Mouse (Mus musculus): Measurements from ENCODE around the gene Ncdn.

The Ncdn gene

DNA sequence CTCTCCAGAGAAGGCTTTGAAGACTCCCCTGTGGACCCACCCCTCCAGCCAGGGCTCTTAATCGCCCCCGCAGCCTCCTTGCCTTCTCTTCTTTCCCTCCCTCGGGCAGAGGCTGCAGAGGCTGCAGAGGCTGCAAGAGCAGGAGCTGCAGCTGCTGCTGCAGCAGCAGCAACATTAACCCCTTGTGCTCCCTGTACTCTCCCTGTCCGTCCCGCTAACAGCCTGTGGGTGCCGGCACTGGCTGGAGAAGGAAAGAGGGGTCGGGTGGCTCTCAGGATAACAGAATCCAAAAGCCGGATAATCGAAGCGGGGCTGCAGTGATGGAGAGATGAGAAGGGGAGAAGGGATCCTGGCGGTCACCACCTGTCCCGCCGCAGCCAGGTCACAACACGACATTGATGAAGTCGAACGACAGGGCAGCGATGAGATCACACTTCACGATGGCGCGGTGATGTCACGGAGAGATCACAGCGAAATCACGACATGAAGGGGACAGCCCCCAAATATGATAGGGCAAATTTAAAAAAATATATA lies 563 bp downstream of the Ncdn start:
- WGBS, result under 1% methylated on average over 23 of the region's 23 CpGs

DNA sequence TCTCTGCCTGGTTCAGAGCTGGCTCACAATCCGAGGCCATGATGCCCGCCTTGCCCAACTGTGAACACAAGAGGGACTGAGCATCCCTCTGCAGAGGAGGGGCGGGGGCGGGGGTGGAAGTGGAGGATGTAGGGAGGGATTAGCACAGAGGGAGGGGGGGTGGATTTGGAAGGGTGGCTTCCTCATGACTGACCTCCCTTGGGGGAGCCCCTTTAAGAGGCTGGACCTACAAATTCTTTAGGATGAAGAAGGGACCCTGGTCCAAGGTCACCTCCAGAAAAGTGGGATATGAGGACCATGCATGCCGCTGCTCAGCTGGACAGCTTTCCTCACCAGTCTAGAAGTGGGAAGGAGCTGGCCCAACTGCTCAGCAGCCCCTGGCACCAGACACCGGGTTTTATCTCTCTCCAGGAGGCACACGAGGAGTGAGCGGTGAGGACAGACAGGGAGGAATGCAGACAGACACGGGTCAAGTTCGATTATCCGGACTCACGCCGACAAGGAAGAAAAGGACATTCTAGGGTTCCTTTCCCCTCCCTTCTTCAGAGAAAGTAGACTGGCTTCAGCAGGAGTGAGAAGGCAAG lies 1.1 kb downstream of the Ncdn start:
- WGBS, result 3% methylated on average over 13 of the region's 13 CpGs

DNA sequence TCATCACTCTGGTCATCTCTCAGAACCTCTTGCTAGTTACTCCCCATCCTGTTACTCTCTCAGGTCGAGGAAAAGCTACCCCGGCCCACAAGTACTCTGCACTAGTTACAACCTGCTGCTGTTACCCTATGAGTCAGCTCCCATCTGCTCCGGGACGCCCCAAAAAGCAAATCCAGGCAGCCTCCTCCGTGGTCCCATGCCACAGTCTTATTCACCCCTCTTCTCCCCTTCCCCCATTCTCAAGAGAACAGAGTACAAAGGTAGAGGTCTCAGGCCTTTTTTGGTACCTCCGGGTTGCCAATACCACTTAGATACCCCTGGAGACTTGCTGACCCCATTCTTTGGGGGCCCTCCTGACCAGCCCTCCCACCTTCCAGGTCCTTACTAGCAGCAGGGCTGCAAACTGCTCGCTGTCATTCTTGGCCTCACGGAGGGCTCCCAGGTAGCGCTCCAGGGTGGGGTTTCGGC lies 1.6 kb downstream of the Ncdn start:
- 39% methylated on average over 10 of the region's 10 CpGs for WGBS

DNA sequence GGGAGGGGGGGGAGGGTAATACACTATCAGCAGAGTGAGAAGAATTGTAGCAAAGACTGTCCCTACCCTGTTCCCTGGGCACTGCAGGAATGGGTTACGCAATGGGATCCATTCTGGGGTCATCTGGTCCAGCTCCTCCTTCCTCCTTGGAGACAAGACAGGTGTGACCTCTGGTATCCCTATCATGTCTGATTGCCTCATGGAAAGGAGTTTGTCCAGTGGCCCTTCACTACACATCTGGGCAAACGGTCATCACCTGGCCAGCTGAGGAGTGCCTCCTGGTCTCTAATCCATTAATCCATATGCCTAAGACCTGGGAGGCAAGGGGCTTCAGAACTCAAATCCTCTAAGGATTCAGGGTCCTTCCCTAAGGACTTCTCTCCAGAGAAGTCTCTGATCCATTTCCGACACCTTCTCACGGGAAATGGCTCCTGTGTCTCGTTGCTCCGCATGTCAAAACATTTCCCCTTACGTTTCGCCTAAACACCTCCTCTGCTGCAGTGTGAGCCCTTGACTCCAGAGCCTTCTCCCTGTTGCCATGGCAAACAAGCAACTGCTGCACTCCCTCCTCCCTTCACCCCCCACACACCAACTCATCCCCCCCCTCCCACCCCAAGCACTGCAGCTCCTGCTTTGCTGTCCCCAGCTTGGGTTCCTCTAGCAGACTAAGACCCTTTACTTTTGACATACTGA lies 2.2 kb downstream of the Ncdn start:
- 50% methylated on average over 8 of the region's 8 CpGs for WGBS

DNA sequence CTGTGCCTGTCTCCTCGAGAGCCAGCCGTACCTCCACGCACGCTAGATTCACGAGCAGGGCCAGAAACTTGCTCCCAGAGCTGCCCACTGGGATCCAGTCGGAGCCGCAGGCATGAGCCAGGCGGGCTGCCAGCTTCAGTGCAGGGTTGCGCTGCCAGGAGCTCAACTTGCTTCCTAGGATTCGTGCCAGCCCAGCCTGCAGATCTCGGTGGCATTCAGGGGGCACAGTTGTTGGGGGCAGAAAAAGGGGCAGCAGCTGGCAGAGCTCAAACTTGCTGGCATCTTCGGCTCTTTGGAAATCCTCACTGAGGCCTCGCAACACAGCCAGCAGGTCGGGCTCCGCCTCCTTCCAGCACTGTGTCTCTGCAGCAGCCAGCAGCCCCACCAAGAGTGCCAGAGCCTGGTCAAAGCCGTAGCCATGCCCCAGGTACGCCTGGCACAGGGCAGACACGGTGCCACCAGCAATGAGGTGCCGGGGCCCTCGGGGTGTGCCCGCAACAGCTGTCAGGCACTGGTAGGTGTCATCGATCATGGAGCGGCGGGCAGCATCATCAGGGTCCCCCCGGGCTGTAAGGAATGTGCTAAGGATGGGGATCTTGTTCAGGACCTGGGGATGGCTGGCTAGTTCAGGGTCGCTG lies 3.1 kb downstream of the Ncdn start:
- WGBS, result 19% methylated on average over 26 of the region's 26 CpGs

DNA sequence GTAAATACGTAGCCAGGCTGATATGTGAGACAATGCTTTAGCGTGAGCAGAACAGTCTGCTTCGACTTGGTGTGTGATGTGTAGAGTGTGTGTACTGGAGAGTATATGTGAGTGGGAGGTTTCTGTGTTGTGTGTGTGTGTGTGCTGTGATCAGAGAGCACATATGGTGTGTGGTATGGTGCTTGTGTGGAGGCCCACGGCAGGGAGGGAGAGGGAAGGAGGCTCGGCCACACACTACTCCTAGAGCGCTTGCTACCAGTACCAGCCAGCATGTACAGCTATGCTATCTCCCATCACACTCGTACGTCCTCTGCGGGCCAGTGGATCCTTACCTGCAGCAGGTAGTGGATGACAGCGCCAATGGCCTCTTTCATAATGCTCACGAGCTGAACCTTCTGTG lies 3.7 kb downstream of the Ncdn start:
- WGBS, result 41% methylated on average over 11 of the region's 11 CpGs

DNA sequence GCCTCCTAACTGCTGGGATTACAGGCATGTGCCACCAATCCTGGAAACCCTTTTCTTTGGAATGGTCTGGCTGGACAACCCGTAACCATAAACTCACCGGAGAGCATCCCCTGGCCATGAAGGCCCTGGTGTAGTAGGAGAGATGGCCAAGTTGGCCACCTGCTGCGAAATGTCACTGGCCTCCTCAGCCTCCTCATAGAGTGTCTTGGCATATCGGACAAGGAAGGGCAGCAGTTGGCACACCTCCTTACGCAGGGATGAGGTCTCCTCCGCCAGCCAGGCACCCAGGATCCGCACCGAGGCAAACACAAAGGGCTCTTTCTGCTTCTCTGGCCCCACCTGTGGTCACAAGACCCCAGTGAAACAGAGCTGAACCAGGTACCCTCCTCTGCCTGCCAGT lies 4.9 kb downstream of the Ncdn start:
- 70% methylated on average over 8 of the region's 8 CpGs for WGBS

DNA sequence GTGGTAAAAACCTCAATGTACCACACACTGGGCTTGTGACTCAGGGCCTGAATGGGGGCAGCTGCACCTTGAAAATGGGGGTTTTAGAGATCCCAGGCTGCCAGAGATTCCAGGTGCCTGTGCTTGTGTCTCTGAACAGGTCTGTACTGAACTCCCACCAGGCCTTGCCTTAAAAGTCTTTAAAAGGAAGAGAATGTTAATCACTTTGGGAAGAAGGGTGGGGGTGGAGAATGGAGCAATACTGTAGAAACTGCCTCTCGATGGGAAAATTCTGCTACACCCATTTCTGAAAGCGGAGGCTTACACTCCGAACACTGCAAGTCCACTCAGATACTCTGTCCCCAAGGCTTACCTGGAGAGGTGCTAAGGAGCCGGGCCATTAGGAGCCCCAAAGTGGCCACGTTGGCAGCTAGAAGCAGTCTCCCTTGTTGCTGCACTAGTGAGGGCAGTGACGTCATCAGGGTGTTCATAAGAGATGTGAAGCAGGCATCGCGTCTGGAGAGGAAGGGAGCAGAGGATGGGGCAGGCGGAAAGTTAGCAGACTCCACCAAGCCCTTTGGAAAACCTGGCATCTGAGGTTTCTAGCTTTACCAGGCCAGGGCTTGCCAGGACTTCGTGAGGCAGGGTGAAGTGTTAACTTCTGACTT lies 6.9 kb downstream of the Ncdn start:
- 50% methylated on average over 10 of the region's 10 CpGs for WGBS

DNA sequence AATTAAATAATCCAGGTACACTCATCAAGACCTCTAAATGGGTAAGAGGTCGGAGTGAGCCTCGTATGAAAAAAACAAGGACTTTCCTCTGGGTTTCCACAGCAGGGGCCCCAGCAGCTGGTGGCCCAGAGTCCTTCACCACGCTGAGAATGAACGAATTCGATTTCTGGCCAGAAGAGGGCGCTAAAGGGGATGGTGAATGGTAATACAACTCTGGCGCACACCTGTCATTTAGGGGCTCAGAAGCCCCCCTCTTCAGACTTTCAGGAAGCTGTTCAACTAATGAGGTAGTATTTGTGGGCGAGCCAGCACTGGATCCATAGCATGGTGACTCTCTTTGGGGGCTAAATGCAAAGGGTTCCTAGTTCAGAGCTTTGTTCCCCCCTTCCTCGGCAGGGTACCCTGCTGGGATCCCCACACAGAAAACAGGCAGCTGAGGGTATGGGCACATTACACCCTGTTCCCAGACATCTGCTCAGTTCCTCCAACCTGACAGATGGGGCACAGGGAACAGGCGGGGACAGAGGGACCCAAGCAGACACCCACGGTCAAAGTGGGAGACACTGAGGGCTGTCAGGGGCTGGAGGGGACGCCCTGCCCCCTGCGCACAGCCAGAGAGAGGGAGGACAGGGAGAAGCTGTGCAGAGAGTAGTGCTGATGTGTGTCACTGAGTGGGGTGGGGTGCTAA lies 7.6 kb downstream of the Ncdn start:
- 32% methylated on average over 13 of the region's 13 CpGs for WGBS

DNA sequence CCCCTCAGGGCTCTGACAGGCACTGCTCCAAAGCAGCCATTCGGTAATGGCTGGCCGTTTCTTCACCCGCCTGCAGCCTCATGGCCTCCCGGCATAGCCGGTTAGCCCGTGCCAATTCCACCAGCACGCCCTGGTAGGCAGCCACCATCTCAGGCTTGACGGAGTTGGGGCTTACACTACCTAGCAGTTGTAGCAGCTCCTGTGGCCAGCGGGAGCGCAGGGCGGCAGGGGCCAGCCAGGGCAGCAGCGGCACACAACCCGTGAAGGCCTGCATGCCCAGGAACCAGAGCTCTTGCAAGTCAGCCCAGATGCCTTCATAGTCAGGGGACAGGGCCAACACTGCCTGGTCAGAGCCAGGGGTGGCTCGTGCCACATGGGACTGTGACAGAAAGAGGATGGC lies 8.4 kb downstream of the Ncdn start:
- 83% methylated on average over 14 of the region's 14 CpGs for WGBS

DNA sequence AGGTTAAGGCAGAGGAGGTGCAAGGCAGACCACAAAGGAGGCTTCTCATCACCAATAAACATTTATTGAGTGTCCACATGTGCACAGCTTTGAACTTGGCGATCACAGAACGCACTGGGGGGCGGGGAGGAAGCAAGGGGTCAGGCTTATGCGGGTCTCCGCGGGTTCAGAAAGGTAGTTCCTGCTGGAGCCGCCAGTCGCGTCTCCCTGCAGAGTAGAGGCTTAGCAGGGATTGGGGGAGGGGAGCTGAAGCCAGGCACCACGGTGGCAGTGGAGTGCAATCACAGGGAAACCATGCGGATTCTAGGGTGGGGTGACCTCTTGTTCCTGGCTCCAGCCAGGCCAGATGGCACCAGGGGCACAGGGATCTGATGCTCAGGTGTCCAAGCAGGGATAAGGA lies 9.5 kb downstream of the Ncdn start:
- 38% methylated on average over 11 of the region's 11 CpGs for whole genome bisulfite sequencing

DNA sequence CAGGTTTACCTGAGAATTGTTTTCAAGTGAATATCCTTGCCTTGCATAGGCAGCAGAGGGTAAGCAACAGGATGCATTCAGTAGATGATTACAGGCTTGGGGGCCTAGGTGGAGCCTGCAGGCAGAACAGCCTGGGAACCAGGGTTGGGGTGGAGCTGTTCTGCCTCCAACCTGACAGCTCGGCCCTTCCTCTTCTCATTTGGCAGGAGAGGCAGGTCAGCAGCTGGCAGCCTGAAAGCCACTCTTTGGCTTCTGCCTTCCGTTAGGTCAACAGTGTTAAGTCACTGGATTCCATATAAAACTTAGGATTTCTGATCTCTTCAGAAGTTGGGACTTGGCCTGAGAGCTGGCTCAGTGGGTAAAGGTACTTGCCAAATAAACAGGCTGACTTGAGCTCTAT lies 10.3 kb downstream of the Ncdn start:
- WGBS, result 56% methylated on average over 2 of the region's 2 CpGs

DNA sequence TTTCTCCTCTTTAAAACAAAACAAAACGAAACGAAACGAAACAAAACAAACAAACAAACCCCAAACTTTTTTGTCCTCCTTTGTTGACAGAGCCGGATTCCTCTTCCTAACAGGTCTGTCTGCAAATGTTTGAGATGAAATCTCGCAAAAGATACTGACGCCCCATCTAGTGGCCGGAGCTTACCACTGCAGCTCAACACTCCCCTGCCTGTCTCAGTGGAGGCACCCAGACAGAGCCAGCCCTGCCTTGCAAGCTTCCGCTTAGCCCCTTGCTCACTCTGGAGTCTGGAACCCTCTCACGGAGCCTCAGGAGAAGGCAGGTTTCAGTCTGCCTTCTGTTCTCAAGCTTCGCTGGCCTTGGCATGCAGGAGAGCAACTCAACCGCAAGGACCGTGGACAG lies 11.8 kb downstream of the Ncdn start:
- 2% methylated on average over 12 of the region's 12 CpGs for WGBS

DNA sequence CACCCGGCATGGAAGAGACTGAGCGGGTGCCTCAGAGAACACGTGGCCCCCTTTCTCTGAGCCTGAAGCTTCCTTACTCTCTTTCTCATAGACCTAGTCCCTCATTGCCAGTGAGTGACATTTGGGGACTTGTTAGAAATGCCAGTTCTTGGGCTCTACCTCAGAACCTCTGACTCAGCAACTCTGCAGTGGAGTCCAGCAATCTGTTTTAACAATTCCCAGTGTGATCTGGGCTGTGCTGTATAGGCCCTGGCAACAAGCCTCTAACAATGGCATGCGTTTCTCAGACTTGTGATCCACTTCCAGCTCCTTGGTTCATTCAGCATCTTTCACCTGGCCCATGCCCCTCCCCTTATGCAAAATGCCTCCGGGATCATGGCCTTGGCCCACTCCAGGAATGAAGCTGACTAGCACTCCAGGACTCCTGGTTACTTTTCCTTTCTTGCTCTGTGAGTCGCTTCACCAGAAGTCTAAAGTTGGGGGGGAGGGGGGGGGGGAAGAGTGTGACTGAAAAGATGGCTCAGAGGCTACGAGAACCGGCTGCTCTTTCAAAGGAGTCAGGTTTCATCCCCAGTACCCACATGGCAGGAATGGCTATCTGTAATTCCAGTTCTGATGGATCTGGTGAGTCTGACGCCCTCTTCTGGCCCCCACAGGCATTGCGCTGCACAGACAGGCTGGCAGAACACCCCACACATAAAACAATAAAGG lies 13.1 kb downstream of the Ncdn start:
- 40% methylated on average over 10 of the region's 10 CpGs for WGBS

DNA sequence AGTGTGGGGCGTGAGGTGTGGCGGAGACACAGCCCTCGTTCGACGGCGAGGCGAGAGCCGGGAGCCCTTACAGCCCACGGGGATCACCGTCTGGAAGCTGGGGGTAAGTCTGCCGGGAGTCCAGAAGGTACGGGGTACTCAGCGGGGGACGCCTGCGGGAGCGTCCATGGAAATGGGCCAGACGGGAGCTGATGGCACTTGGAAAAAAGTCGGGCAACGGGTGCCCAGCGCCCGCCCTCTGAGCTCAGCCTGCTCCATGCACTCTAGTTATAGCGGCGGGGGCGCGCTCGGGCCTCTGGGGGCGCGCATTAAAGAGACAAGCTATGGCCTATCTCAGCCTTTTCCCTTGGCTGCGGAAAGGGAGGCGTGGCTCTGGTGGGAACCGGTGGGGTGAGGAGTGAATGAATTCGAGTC lies 17.2 kb downstream of the Ncdn start, which contains the start of gene Tfap2e:
Gene Tfap2e (minus strand): TSS at position 240 of the 414 bp plus-strand sequence.
- 2% methylated on average over 32 of the region's 32 CpGs for WGBS

DNA sequence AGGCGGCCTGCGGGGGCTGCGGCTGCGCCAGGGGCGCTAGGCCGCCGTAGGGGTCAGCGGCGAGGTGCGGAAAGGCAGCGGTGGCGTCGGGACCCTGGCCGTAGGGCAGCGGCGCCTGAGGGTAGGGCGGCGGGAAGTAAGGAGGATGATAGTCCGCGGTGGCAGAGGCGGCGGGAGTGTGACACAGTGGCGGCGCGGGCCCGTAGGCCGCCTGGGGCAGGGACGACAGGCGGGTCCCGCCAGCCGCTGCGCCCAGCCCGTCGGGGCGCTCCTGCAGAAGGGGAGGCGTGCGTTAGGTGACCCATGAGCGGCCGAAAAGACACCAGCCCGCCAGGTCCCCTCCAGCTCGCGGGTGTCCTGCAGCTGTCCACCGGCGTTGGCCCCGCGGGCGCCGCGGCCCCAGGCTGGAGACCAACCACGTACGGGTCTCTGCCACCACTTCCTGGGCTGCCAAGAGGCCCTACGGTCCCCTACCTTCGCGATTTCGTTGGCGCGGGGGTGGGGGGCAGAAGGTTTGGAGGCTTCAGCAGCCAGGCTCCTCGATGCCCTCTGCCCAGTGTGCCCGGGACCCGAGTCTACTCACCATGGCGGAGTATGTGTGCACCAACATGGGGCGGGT lies 17.7 kb downstream of the Ncdn start:
- 1% methylated on average over 62 of the region's 62 CpGs for WGBS

DNA sequence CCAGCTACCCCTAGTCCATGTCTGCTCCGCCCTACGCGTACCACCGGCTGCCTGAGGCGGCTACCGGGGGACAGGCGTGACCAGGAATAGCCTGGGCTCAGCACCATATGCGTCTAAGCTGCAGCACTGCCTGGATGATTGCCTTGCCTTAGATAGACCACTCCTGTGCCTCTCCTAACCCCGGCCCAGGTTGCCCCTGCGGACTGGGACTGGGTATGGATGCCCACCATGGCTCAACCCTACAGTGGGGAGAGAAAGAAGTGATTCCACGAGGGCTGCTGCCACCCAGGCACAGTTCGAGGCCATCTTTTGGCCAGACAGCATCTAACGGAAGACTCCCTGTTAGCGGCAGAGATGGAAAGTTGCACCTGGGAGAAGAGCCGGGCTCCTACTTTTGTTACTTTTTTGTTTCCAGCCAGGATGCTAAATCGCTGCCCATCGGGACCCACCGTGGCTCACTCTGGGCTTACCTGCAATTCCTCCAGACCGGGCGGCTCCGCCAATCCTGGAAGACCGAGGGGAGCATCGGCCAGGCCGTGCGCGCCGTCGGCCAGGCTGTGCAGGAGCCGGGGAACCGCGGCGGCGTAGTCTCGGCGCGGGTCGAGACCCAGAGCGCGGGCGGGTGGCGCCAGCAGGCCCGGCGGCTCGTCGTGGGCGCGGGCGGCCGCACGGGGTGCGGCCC lies 18.4 kb downstream of the Ncdn start:
- 6% methylated on average over 50 of the region's 51 CpGs for WGBS

DNA sequence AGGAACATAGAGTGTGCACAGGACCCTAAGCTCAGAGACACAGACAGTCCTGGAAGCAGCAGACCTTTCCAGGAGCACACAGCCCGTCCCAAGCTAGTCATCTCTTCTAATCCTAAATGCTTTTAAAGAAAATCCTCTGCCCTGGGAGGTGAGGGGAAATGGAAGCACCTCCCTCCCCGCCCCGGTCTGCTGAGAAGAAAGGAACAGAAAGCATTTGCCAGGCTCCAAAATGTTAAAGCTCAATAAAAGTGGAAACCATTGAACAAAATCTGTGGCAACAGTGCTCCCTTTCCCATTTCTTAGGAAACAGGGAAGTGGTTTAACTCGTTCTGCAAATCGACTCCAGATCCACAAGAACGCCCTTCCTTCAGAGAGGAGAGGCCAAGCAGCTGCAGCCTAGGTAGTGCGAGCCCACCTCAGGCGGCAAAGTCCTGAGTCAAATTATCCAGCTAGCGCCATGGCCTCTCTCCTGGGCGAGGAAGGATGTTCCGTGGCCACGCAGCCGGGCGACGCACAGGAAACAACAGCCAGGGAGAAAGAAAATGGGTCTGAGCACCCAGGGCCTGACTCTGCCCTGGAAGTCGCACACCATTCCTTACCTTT lies 19.1 kb downstream of the Ncdn start:
- 23% methylated on average over 16 of the region's 16 CpGs for WGBS

DNA sequence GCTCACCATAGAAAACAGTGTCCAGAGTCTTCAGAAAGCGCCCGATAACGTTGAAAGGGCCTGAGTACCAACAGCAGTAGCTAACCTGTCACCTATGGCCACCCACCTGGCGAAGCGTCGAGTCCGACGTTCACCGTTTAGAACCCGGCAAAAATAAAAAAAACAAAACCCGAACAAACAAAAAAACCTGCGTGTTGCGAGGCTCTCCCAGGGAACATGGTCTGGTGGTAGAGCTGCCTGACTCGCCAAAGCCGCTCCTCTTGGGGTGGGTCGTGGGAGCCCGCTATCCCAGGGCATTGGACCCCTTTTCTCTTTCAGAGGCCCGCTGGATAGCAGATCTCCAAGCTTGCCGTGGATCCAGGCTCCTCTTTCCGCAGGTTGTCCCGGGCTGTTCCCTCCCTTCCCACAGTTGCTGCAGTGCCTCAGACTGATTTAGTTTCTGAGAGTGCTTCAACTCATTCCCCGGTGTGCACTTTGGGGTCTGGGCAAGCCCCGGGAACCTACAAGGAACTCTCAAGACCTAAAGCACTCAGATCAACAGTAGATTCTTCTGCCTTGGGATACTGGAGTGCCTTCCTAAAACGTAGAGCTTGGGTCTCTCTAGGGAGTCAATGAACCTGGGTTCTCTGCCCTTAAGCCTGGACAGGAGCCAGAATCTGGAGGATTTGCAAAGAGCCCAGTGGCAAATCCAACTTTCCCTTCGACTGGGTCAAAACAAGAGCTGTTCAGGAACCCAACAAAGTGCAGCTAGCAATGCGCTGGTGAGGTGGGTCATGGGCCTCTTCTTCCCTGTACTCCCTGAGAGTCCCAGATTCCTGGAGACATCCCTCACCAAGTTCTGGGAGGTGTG lies 20.5 kb downstream of the Ncdn start:
- 9% methylated on average over 26 of the region's 26 CpGs for WGBS

Measured in cerebral cortex, adult 2 months (tissue).